Mouse (Mus musculus) hindbrain, embryonic 10.5 days (tissue): ENCODE data around the gene Catsperg1. TPM values are rescaled to one million over a fixed set of nuclear protein-coding genes. Genes with fewer than 3 reads are reported as not detected.
A peak's percentile ranks its signal among the peaks of the same experiment; 100 is the strongest.
"Not testable (repeated sequence)": the region's sequence is repeated elsewhere in the genome, so short reads cannot be mapped to it uniquely, and the experiment has no call there.

ENCODE experiments used
- DNase-seq: peaks from one replicate; pipeline ENCODE4 v3.0.0-alpha.2; 2017; ENCODE audit warnings: low spot score
- H3K27ac ChIP-seq: fragments of 300-500 bp; sonication (generic); 2 replicates; pipeline ENCODE4 v1.5.1; 2016; ENCODE audit warnings: mild to moderate bottlenecking, moderate library complexity
- H3K27me3 ChIP-seq: fragments of 300-500 bp; sonication (generic); 2 replicates; pipeline ENCODE4 v1.6.1; 2016; ENCODE audit warnings: mild to moderate bottlenecking; ENCODE audit not compliant: poor library complexity, insufficient read depth, severe bottlenecking
- H3K36me3 ChIP-seq: fragments of 300-500 bp; sonication (generic); 2 replicates; pipeline ENCODE4 v1.6.1; 2016; ENCODE audit warnings: mild to moderate bottlenecking, moderate library complexity
- H3K4me1 ChIP-seq: fragments of 300-500 bp; sonication (generic); replicated peaks from 2 replicates; pipeline ENCODE4 v1.6.1; 2016; ENCODE audit warnings: mild to moderate bottlenecking
- H3K4me3 ChIP-seq: fragments of 300-500 bp; sonication (generic); 2 replicates; pipeline ENCODE4 v1.5.1; 2016; ENCODE audit warnings: mild to moderate bottlenecking, moderate library complexity
- H3K9me3 ChIP-seq: fragments of 300-500 bp; sonication (generic); 2 replicates; pipeline ENCODE4 v1.6.1; 2016; ENCODE audit warnings: mild to moderate bottlenecking, moderate library complexity
- WGBS: fragments of 180-500 bp; shearing (Covaris S2); methylation state at CpG from one replicate; pipeline ENCODE4 v1.1.7; 2016; 5-methylcytosine and 5-hydroxymethylcytosine counted together
- polyA plus RNA-seq: library from polyadenylated mRNA; unstranded; fragments of >200 nt; fragmentation: Nextera tagmentation; extraction: Ambion mirVana; gene quantifications from 2 replicates; pipeline ENCODE4 v1.2.1, GENCODE M21; 2016

Gene Catsperg1
- polyA plus RNA-seq, 1 experiment from 2014 or later = 0.51 TPM

DNA sequence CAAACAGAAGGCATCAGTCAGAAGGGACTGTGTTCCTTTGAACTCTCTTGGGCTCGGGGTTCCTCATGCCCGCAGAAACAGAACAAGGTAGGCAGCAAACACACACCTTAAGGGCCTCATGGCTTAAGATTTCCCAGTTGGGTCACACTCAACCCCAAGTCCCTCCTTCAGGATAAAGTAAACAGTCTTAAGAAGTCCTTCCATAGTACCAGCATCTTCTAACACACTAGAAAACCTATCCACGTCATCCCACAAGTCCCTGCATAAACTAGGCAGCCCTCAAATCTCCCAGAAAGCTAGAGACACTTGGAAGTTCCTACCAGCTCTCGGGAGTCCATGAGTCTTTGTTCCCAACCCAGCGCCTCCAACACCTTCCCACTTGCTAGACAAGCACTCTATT is 51.5 kb downstream of the Catsperg1 start:
- H3K9me3 ChIP-seq = no peaks in the 10 kb centered on the region
- WGBS = 77% methylated on average over 5 of the region's 5 CpGs
- H3K36me3 ChIP-seq = peaks cover 36% of the 10 kb centered on the region
- H3K27me3 ChIP-seq = peaks cover 47% of the 10 kb centered on the region
- peaks cover 33% of the 10 kb centered on the region for H3K4me1 ChIP-seq
- H3K4me3 ChIP-seq = no peak overlapping the region
- DNase-seq = no peak
- H3K27ac ChIP-seq = no peak overlapping the region

DNA sequence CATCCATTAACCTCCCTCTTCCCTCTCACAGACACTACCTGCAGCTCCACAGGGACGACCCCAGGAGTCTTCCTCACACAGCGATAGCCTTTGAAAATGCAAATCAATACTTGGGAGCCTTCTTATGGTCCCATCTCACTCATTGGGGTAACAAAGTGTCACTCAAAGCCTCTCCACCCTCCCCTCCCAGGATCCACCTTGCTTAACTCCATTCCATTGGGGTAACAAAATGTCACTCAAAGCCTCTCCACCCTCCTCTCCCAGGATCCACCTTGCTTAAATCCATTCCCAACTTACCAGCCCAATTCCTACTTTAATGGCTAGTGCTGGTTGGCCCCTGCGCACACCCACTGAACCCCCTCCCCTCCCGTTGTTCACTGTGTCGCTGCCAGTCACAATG is 55.6 kb downstream of the Catsperg1 start:
- 0 out of 2 replicates have a peak overlapping the region, but pooled peaks have one; percentile 2 for H3K4me3 ChIP-seq
- no peak for DNase-seq
- H3K9me3 ChIP-seq = peaks cover 7% of the 10 kb centered on the region; the same call in 1 of the 2 replicates
- peaks cover 34% of the 10 kb centered on the region for H3K36me3 ChIP-seq
- H3K27me3 ChIP-seq = peaks cover 39% of the 10 kb centered on the region
- 2% methylated on average over 5 of the region's 5 CpGs for WGBS
- H3K27ac ChIP-seq = peak overlapping the region; percentile 17; the same call in 1 of the 2 replicates
- H3K4me1 ChIP-seq = peaks cover 49% of the 10 kb centered on the region

DNA sequence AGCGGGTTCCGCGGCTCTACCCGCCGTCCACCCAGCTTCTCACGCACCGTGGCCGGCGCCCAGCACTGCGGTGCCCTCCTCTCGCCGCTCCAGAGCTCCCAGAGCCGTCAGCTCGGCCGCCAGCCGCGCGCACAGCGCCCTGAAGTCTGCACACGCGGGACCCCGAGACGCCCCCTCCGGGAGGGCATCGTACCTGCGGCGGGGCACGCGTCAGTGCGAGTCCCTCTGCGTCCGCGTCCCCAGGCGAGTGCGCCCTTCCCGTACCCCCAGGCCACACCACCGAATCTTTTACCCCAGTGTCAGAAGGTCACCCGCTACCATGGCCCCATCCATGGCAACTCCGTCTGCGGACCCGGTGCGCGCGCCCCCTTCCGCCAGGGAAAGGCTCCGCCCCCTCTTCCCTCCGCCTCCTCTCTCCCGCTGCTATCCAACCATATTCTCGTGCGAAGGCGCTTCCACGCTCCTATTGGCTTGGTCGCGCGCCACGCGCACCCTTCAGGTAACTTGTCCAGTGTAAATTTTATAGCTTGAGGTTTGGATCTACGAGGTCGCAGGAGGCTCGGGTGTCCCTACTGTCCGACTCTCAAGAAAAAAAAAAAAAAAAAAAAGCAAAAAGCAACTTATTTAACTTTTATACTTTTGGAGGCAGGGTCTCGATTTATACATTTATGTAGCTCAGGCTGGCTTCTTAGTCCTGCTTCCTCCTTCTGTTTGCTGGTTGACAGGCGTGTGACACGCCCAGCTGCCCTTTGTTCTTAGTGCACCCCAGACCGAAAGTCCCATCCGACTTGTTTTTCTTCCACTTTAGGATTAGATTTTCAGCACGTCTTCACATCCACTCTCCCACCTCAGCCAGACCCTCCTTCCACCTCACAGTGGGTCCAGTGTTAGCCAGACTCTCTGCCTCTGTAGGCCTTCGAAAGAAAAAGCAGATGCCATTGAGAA is 57.7 kb downstream of the Catsperg1 start, which contains the start of gene Fam98c:
Fam98c (minus strand) TSS at position 397 of the 945 bp plus-strand sequence.
- peaks cover 30% of the 10 kb centered on the region for H3K27me3 ChIP-seq
- H3K27ac ChIP-seq = peak within 1 kb of the TSS; percentile 88
- H3K4me3 ChIP-seq = peak within 1 kb of the TSS; percentile 71
- DNase-seq = peak; percentile 85
- peaks cover 16% of the 10 kb centered on the region; the same call in 1 of the 2 replicates for H3K36me3 ChIP-seq
- H3K4me1 ChIP-seq = peaks cover 33% of the 10 kb centered on the region
- WGBS = 3% methylated on average over 68 of the region's 68 CpGs
- peaks cover 7% of the 10 kb centered on the region; the same call in 1 of the 2 replicates for H3K9me3 ChIP-seq

DNA sequence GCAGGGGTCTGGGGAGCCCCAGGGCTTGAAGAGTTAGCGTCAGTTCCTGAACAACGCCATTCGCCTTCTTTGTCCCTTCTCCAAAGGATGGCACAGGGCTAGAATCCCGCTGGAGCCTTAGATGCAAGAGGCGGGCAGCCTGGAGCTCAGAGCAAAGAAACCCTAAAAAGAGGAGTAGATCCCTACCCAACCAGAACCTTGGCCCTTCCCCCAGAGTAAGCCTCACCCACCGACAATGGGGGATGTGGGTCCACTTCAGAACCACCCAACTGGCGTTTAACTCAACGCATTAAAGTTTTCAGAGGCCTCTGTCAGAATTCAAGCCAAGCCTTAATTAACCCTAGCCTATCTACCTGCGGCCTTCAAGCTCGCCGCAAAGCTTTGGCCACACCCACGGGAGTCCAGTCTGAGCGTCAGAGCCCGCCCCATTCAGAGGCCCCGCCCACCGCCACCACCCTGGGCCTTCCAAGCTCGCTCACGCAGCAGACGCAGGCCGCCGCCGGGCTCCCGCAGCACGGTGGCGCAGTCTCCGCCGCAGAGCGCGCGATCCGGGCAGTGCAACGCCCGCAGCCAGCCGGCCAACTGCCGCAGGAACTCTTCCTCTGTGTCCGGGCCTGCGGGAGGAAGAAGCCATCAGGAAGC is 58.5 kb downstream of the Catsperg1 start:
- 7% methylated on average over 37 of the region's 37 CpGs for WGBS
- H3K4me1 ChIP-seq = peaks cover 33% of the 10 kb centered on the region
- DNase-seq = peak; percentile 88

DNA sequence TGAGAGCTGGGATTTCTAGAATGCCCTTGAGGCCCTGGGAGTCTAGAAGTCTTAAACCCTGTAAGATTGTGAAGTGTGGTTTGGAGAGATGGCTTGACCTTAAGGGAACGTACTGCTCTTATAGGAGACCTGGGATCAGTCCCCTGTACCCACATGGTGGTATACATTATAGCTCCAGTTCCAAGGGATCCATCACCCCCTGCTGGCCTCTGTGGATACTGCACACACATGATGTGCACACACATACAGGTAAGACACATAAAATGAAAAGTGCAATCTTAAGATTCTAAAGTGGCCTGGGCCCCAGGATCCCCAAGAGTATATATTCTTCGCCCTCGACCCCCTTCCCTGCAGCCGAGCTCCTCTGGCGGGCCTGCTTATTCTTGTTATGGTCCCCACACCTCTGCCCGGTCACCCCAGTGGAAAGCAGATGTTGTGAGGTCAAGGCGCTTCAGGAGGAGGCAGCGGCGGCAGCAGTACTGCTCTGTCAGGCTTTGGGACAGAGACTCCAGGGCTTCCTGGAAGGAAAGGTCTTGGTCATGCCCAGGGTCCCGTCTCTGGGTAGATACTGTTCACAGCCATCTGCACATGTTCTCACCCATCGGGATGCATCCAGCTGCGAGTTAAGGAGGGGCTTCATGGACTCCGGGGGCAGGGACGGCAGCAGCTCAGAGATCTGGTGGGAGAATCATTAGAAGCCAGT is 59.7 kb downstream of the Catsperg1 start:
- Histone ChIP-seq H3K4me1 (peaks cover 31% of the 10 kb centered on the region), H3K27me3 (peaks cover 16% of the 10 kb centered on the region), H3K27ac (no peak overlapping the region), H3K36me3 (peaks cover 12% of the 10 kb centered on the region; the same call in 1 of the 2 replicates), H3K9me3 (peaks cover 7% of the 10 kb centered on the region; the same call in 1 of the 2 replicates), H3K4me3 (no peak overlapping the region)
- 93% methylated on average over 14 of the region's 14 CpGs for WGBS
- DNase-seq = no peak

More for the DNA sequence above, 58.5 kb downstream of the Catsperg1 start:
- H3K36me3 ChIP-seq = peaks cover 12% of the 10 kb centered on the region; the same call in 1 of the 2 replicates
- peak overlapping the region; percentile 88 for H3K27ac ChIP-seq
- H3K9me3 ChIP-seq = peaks cover 7% of the 10 kb centered on the region; the same call in 1 of the 2 replicates
- peaks cover 28% of the 10 kb centered on the region for H3K27me3 ChIP-seq
- peak overlapping the region; percentile 71 for H3K4me3 ChIP-seq

- peaks cover 25% of the 10 kb centered on the region for H3K4me1 ChIP-seq
- H3K27me3 ChIP-seq = no peaks in the 10 kb centered on the region; the same call in 1 of the 2 replicates
- peaks cover 7% of the 10 kb centered on the region; the same call in 1 of the 2 replicates for H3K9me3 ChIP-seq
- 66% methylated on average over 10 of the region's 10 CpGs for WGBS
- peaks cover 12% of the 10 kb centered on the region; the same call in 1 of the 2 replicates for H3K36me3 ChIP-seq
- no peak for DNase-seq
- H3K4me3 ChIP-seq = no peak overlapping the region
- H3K27ac ChIP-seq = no peak overlapping the region
Observed at GRCm38 (mm10) chr7:29151486-29151885, 62.3 kb downstream of the Catsperg1 start.

- 0 out of 2 replicates have a peak, but pooled peaks cover 6% of the 10 kb centered on the region for H3K36me3 ChIP-seq
- H3K9me3 ChIP-seq = no peaks in the 10 kb centered on the region
- no peak overlapping the region for H3K27ac ChIP-seq
- H3K4me3 ChIP-seq = no peak overlapping the region
- peaks cover 9% of the 10 kb centered on the region; the same call in 1 of the 2 replicates for H3K4me1 ChIP-seq
- no peak for DNase-seq
- H3K27me3 ChIP-seq = no peaks in the 10 kb centered on the region
- 88% methylated on average over 15 of the region's 15 CpGs for WGBS
Observed at GRCm38 (mm10) chr7:29148771-29149170, 65.1 kb downstream of the Catsperg1 start.

DNA sequence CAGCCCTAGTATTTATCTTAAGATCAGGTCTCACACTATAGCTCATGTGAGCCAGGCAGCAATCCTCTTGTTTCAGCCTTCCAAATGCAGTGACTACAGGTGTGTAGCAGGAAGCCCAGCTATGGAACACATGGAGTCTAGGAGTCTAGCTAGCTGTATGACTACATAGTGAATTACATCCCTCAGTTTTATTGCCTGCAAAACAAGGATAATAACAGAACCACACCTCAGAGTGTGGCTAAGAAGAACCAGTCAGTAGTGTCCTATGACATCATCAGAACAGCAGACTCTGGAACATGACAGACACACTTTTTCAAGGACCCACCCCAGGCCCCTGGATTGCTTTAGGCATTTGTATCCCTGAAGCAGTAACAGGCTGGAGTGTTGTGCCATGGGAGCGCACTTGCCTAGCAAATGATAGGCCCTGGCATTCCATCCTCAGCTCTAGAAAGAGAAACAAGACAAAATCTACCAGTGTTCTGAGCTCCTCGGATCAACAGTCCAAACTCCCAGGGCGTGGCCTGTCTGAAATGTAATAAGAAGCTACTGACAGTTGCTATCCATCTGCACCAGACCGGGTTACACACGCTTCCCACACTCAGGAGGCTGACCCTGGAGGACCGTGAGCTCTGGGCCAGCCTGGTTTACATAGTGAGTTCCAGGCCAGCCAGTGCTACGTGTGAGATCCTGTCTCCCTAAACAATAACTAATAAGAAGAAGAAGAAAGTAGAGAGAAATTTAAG is 67.0 kb downstream of the Catsperg1 start:
- DNase-seq = no peak
- H3K4me1 ChIP-seq = peaks cover 9% of the 10 kb centered on the region; the same call in 1 of the 2 replicates
- H3K27ac ChIP-seq = no peak overlapping the region
- no peaks in the 10 kb centered on the region for H3K36me3 ChIP-seq
- 87% methylated on average over 7 of the region's 7 CpGs for WGBS
- no peak overlapping the region for H3K4me3 ChIP-seq
- no peaks in the 10 kb centered on the region for H3K9me3 ChIP-seq
- H3K27me3 ChIP-seq = no peaks in the 10 kb centered on the region

GRCm38 (mm10) chr7:29144006-29144405 is 69.8 kb downstream of the Catsperg1 start:
- H3K27ac ChIP-seq = no peak overlapping the region
- WGBS = 91% methylated on average over 4 of the region's 4 CpGs
- no peaks in the 10 kb centered on the region for H3K9me3 ChIP-seq
- no peaks in the 10 kb centered on the region for H3K36me3 ChIP-seq
- DNase-seq = no peak
- no peaks in the 10 kb centered on the region for H3K27me3 ChIP-seq
- H3K4me3 ChIP-seq = no peak overlapping the region
- H3K4me1 ChIP-seq = peaks cover 9% of the 10 kb centered on the region; the same call in 1 of the 2 replicates

DNA sequence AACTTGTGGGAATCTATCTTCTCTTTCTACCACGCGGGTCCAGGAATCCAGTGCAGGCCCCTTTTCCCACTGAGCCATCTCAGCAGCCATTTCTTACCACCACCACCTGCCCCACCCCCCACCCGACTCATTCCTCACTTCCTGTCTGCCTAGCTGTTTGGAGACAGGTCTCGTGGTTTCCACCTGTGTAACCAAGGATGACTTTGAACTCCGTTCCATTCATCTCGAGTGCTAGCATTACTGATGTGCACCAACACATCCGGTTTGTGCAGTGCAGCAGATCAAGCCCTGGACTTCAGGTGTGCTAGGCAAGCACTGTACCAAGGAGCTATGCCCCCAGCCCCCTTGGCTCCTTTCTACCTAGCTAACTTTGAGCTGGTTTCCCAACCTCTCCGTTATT is 72.4 kb downstream of the Catsperg1 start:
- no peak for DNase-seq
- no peaks in the 10 kb centered on the region for H3K36me3 ChIP-seq
- peaks cover 4% of the 10 kb centered on the region; the same call in 1 of the 2 replicates for H3K27me3 ChIP-seq
- WGBS = 88% methylated on average over 8 of the region's 8 CpGs
- no peak overlapping the region for H3K27ac ChIP-seq
- peaks cover 6% of the 10 kb centered on the region; the same call in 1 of the 2 replicates for H3K4me1 ChIP-seq
- H3K4me3 ChIP-seq = no peak overlapping the region
- H3K9me3 ChIP-seq = no peaks in the 10 kb centered on the region

GRCm38 (mm10) chr7:29139237-29139636 is 74.6 kb downstream of the Catsperg1 start:
- not testable (repeated sequence) for H3K4me3 ChIP-seq, H3K27ac ChIP-seq, DNase-seq, H3K36me3 ChIP-seq, H3K9me3 ChIP-seq
- WGBS = 90% methylated on average over 4 of the region's 4 CpGs
- peaks cover 22% of the 10 kb centered on the region for H3K27me3 ChIP-seq
- H3K4me1 ChIP-seq = peaks cover 20% of the 10 kb centered on the region
